Mouse (Mus musculus) cerebellum, postnatal 36 days (tissue): Measurements from ENCODE around the gene Snd1.

Experiments used
- DNase-seq, 2 experiments: peaks; one replicate each; pipeline ENCODE4 v3.0.0; 2021 to 2022; ENCODE audit warnings: mixed read lengths in 2 of 2

Gene Snd1

GRCm38 (mm10) chr6:28848285-28848794, 373.4 kb downstream of the Snd1 start:
- DNase-seq = no peak

- DNase-seq = no peak
Observed at GRCm38 (mm10) chr6:28848891-28849290, 374.0 kb downstream of the Snd1 start.

GRCm38 (mm10) chr6:28849317-28849716, 374.4 kb downstream of the Snd1 start:
- DNase-seq = no peak

- DNase-seq = no peak
Observed at GRCm38 (mm10) chr6:28850326-28850900, 375.5 kb downstream of the Snd1 start.

- DNase-seq = no peak
Observed at GRCm38 (mm10) chr6:28852342-28852741, 377.4 kb downstream of the Snd1 start.

GRCm38 (mm10) chr6:28853164-28853563, 378.2 kb downstream of the Snd1 start:
- DNase-seq = peak in 1 of 2 experiments; percentile 48

- no peak for DNase-seq
Observed at GRCm38 (mm10) chr6:28853654-28854053, 378.7 kb downstream of the Snd1 start.

- DNase-seq = no peak
Observed at GRCm38 (mm10) chr6:28854598-28854997, 379.7 kb downstream of the Snd1 start.

GRCm38 (mm10) chr6:28855442-28855841, 380.5 kb downstream of the Snd1 start:
- DNase-seq = peak in 1 of 2 experiments; percentile 39

- no peak for DNase-seq
Observed at GRCm38 (mm10) chr6:28856789-28857188, 381.9 kb downstream of the Snd1 start.

GRCm38 (mm10) chr6:28857198-28858180, 382.6 kb downstream of the Snd1 start:
- no peak for DNase-seq

GRCm38 (mm10) chr6:28859094-28859493, 384.2 kb downstream of the Snd1 start:
- DNase-seq = no peak

GRCm38 (mm10) chr6:28860450-28860849, 385.5 kb downstream of the Snd1 start:
- DNase-seq = no peak

- DNase-seq = no peak
Observed at GRCm38 (mm10) chr6:28860922-28861321, 386.0 kb downstream of the Snd1 start.

- no peak for DNase-seq
Observed at GRCm38 (mm10) chr6:28862304-28862703, 387.4 kb downstream of the Snd1 start.

GRCm38 (mm10) chr6:28864684-28865083, 389.7 kb downstream of the Snd1 start:
- peak in 1 of 2 experiments; percentile 45 for DNase-seq

GRCm38 (mm10) chr6:28865112-28865511, 390.2 kb downstream of the Snd1 start:
- DNase-seq = no peak

GRCm38 (mm10) chr6:28866206-28866605, 391.3 kb downstream of the Snd1 start:
- no peak for DNase-seq

GRCm38 (mm10) chr6:28867516-28868251, 392.7 kb downstream of the Snd1 start:
- no peak for DNase-seq

- no peak for DNase-seq
Observed at GRCm38 (mm10) chr6:28871725-28872420, 396.9 kb downstream of the Snd1 start.

GRCm38 (mm10) chr6:28872421-28872795, 397.5 kb downstream of the Snd1 start:
- DNase-seq = no peak

- no peak for DNase-seq
Observed at GRCm38 (mm10) chr6:28874053-28874452, 399.1 kb downstream of the Snd1 start.
